20 mouse cellular contexts compared by ENCODE assay signal in genomic region chr9:114682193-114682592, GRCm38 (mm10). TPM values are rescaled to one million over a fixed set of nuclear protein-coding genes. Genes with fewer than 3 reads are reported as not detected.
A peak's percentile ranks its signal among the peaks of the same experiment; 100 is the strongest.
DNase-seq lines count a peak whose midpoint lies in the region; ATAC-seq lines count a peak whose summit lies in the region.
"Had no signal": no experiment of that assay in that cellular context is flagged by ENCODE, and none has a peak within 500 bp of the region (broad histone marks: within the 10 kb centered on the region; RNA-seq: fewer than 3 reads in every experiment).

No protein-coding gene starts in this region.

- DNase-seq in A20 (ENCODE audit: low read depth, low spot score), result peak; percentile 16
- DNase-seq in MEL-GATA-1-ER (ENCODE audit: extremely low read depth, low read depth), result peak; percentile 48
- no peak for DNase-seq in spleen, postnatal 10 days (ENCODE audit: low spot score in 2 of 2)
- DNase-seq in gastrocnemius, postnatal 10 days, result no peak
- no peak for DNase-seq in urinary bladder, adult 2 months (ENCODE audit: low spot score)
- DNase-seq: adrenal gland, adult 8-10 months; adrenal gland, postnatal 25 days; B cell, adult 2 months; cerebellum, adult 11-12 months; cerebellum, adult 8-10 months; cerebellum, postnatal 14 days; embryo, embryonic 11 days; gastrocnemius, postnatal 14 days; heart, adult 18-20 months; heart, postnatal 10 days; heart, postnatal 4 days had no signal

- peak; percentile 36 to 71; a peak in 3 of 4 replicates for ATAC-seq in hematopoietic stem cell, adult 5-6 weeks (replicated peaks in 1 of 2; ENCODE audit: insufficient read depth in 1 of 2, low FRiP score in 2 of 2, low TSS enrichment in 1 of 2, low read depth in 1 of 2, poor library complexity in 2 of 2, severe bottlenecking in 2 of 2)
- ATAC-seq: activated CD4-positive, CD25-positive, alpha-beta regulatory T cell, adult 4 months; forebrain, embryonic 15.5 days; intestine, postnatal 0 days had no signal

RNA-seq across cellular contexts. Expression of gene Dync1li1, which starts 6.4 kb away (rescaled TPM):
- 48.2 and 62.9 TPM in 2 replicates for total RNA-seq in hematopoietic stem cell, adult 5-6 weeks (2017)
- 10 to 100 TPM; 37.9 to 38.4 TPM for total RNA-seq in gastrocnemius, postnatal 10 days (2021)
- polyA plus RNA-seq in urinary bladder, adult 2 months (2012; rRNA removed), result 24.9 and 27.6 TPM in 2 replicates

RNA-seq across cellular contexts. Expression of gene Cnot10, which starts 42.2 kb away (rescaled TPM):
- total RNA-seq in hematopoietic stem cell, adult 5-6 weeks (2017), result 45.1 and 51.3 TPM in 2 replicates
- 10 to 100 TPM; 18.8 to 22.9 TPM for total RNA-seq in gastrocnemius, postnatal 10 days (2021)
- polyA plus RNA-seq in urinary bladder, adult 2 months (2012; rRNA removed), result 42.0 and 45.8 TPM in 2 replicates

RNA-seq across cellular contexts. Expression of gene Cmtm6, which starts 48.7 kb away (rescaled TPM):
- total RNA-seq in hematopoietic stem cell, adult 5-6 weeks (2017), result 66.4 and 85.0 TPM in 2 replicates
- total RNA-seq in gastrocnemius, postnatal 10 days (2021), result 10 to 100 TPM; 15.9 to 18.8 TPM
- 40.3 and 41.4 TPM in 2 replicates for polyA plus RNA-seq in urinary bladder, adult 2 months (2012; rRNA removed)

Comparison
In these comparisons a context has a peak if more than half of its experiments do, and no peak if none do; other contexts are left out.
1. DNase-seq: peak in A20 (single experiment) and MEL-GATA-1-ER (single experiment); none in spleen, postnatal 10 days (0 of 2), gastrocnemius, postnatal 10 days (single experiment) and urinary bladder, adult 2 months (single experiment).